Mouse (Mus musculus) Patski (cell line): ENCODE results near the gene Slc35f4. TPM values are rescaled to one million over a fixed set of nuclear protein-coding genes. Genes with fewer than 3 reads are reported as not detected.

Experiments
- ATAC-seq: fragments of 100-300 bp; one replicate; pipeline ENCODE4 v1.8.0; 2021
- CTCF ChIA-PET: fragments of 350-600 bp; sonication (Branson Sonifier 250); formaldehyde crosslinking; loops from one replicate; lab custom pipeline; 2022; ENCODE audit warnings: inconsistent platforms; lab: Charles Lee
- POLR2A ChIA-PET: fragments of 350-600 bp; sonication (Branson Sonifier 250); formaldehyde crosslinking; loops from one replicate; lab custom pipeline; 2022; ENCODE audit warnings: antibody characterized with exemption, inconsistent platforms; lab: Charles Lee
- DNase-seq: peaks from one replicate; pipeline ENCODE4 v3.0.0-alpha.2; 2011; ENCODE audit warnings: low read depth, low spot score
- H3K27me3 ChIP-seq: fragments of 371-371 bp; one replicate; pipeline ENCODE4 v1.5.1; 2021
- CTCF ChIP-seq: fragments of 100-300 bp; IDR thresholded peaks from one replicate; pipeline ENCODE4 v1.5.1; 2021
- in situ Hi-C: fragments of 300-500 bp; cut with MboI; formaldehyde crosslinking; loops from 3 replicates; pipeline ENCODE4 v1.11.1; 2018; ENCODE audit warnings: low pct_unique_long_range_greater_than_20kb, mixed read lengths
- polyA plus RNA-seq: library from polyadenylated mRNA; unstranded; gene quantifications from one replicate; pipeline ENCODE4 v1.2.3, GENCODE M21; 2021

The Slc35f4 gene
- polyA plus RNA-seq, 1 experiment from 2014 or later: not detected

GRCm38 (mm10) chr14:49476602-49477001 is 49.2 kb downstream of the Slc35f4 start:
- POLR2A ChIA-PET: no interaction called here
- DNase-seq: no peak
- ATAC-seq: no peak
- H3K27me3 ChIP-seq: no peaks in the 10 kb centered on the region
- no peak for TF ChIP-seq CTCF
- in situ Hi-C loops: no loop called here
- CTCF ChIA-PET: interaction anchor here (1.1 kb wide), 1 partner anchor 28 kb away, joined by 3 read pairs; no protein-coding TSS in a partner anchor

DNA sequence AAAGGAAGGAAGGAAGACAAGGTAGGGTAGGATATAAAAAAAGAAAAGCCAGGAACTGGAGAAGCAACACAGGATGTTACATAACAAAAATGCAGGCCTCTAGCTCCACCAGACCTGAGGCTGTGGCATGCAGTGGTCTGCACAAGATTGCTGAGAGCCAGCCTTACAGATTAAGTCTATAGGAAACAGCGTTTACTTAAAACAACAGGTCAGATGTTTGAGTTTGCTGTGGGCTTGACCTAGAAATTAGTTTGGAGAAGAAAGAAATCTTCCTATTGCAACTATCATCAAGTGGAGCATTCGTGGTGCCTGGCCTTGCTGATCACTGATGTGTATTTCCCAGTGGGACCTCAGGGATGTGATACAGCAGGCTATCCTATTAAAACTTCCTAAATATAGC is 64.1 kb downstream of the Slc35f4 start:
- ATAC-seq (no peak), DNase-seq (no peak)
- ChIA-PET CTCF (no interaction called here), POLR2A (no interaction called here)
- no peak for TF ChIP-seq CTCF
- in situ Hi-C loops: no loop called here
- H3K27me3 ChIP-seq: peaks cover 8% of the 10 kb centered on the region

GRCm38 (mm10) chr14:49460799-49461198 is 65.0 kb downstream of the Slc35f4 start:
- TF ChIP-seq CTCF: no peak
- CTCF ChIA-PET: no interaction called here

DNA sequence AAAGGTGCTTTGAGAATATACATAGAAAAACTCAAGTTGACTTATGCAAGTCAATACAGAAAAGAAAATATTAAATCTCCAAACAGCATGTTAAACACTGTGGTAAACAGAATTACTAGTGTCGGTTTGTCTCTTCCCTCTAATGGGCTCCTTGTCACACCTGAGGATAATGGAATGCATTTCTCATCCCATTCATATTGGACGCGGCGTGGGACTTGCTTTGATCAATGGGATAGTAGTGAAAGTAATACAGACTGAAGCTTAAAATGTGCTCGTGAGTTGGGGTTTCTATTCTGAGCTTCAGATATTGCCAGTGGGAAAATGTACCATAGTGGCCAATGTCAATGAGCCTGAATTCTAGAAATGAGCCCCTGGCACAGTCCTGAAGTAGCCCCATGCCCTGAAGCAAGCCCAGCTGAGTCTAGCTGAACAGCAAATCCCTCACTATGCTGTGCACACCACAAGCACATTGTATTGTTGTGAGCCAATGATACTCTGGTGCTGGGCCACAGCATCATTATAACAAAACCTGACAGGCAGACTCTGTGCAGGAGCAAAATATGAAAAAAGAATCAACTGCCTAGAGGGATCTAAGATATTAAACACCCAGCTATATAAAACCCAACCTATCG is 71.4 kb downstream of the Slc35f4 start:
- ATAC-seq (no peak), DNase-seq (no peak)
- POLR2A ChIA-PET: no interaction called here
- peaks cover 21% of the 10 kb centered on the region for H3K27me3 ChIP-seq
- no peak for TF ChIP-seq CTCF
- in situ Hi-C loops: no loop called here
- CTCF ChIA-PET: no interaction called here

More at GRCm38 (mm10) chr14:49460799-49461198, 65.0 kb downstream of the Slc35f4 start:
- DNase-seq: no peak
- in situ Hi-C loops: no loop called here
- H3K27me3 ChIP-seq: peaks cover 3% of the 10 kb centered on the region
- no peak for ATAC-seq
- POLR2A ChIA-PET: no interaction called here

GRCm38 (mm10) chr14:49453782-49454181 is 72.1 kb downstream of the Slc35f4 start:
- ChIA-PET CTCF (no interaction called here), POLR2A (no interaction called here)
- in situ Hi-C loops: no loop called here
- ATAC-seq: no peak
- DNase-seq: no peak
- TF ChIP-seq CTCF: no peak
- H3K27me3 ChIP-seq: peaks cover 21% of the 10 kb centered on the region

GRCm38 (mm10) chr14:49447669-49448068 is 78.2 kb downstream of the Slc35f4 start:
- ATAC-seq (no peak), DNase-seq (no peak)
- no peak for TF ChIP-seq CTCF
- peaks cover 24% of the 10 kb centered on the region for H3K27me3 ChIP-seq
- in situ Hi-C loops: no loop called here
- ChIA-PET CTCF (no interaction called here), POLR2A (no interaction called here)

DNA sequence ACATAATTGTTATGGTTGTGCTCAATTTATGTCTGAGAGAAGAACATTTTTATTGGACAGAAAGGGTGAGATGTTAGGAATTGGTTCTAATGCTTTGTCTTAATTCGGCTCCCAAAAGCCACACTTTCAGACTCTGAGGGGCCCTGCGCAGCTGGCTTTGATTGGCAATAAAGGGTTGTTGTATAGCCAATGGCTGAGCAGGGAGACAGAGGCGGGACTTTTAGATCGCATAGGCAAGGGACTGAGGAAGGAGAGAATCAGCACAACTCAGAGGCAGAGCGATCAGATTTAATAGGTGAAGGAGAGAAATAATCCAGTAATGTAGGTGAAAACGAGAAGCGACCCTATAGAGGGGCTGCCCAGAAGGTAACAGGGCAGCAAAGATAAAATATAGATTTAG is 79.4 kb downstream of the Slc35f4 start:
- DNase-seq (no peak), ATAC-seq (no peak)
- H3K27me3 ChIP-seq: peaks cover 24% of the 10 kb centered on the region
- ChIA-PET CTCF (no interaction called here), POLR2A (no interaction called here)
- in situ Hi-C loops: no loop called here
- TF ChIP-seq CTCF: no peak

DNA sequence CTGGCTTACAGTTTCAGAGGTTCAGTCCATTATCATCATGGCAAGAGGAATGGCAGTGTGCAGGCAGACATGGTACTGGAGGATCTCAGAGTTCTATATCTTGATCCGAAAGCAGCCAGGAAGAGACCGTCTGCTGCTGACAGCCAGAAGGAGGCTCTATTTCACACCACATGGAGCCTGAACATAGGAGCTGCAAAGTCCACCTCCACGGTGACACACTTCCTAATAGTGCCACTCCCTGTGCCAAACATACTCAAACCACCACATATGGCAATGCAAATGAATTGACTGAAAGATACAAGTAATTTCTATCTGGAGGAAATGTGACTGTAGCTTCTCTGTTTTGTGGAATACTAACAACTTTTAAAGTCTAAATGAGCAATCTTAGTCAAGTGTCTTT is 89.0 kb downstream of the Slc35f4 start:
- no peak for ATAC-seq
- ChIA-PET CTCF (no interaction called here), POLR2A (no interaction called here)
- peaks cover 17% of the 10 kb centered on the region for H3K27me3 ChIP-seq
- no peak for TF ChIP-seq CTCF
- no peak for DNase-seq
- in situ Hi-C loops: no loop called here

- POLR2A ChIA-PET: no interaction called here
- H3K27me3 ChIP-seq: peaks cover 5% of the 10 kb centered on the region
- no peak for TF ChIP-seq CTCF
- in situ Hi-C loops: no loop called here
- CTCF ChIA-PET: no interaction called here
- no peak for DNase-seq
- ATAC-seq: no peak
Measured at GRCm38 (mm10) chr14:49431821-49432220, 94.0 kb downstream of the Slc35f4 start.

GRCm38 (mm10) chr14:49392482-49392881 is 133.4 kb downstream of the Slc35f4 start:
- ATAC-seq: no peak
- no peak for DNase-seq
- ChIA-PET CTCF (no interaction called here), POLR2A (no interaction called here)
- peak; percentile 17 for TF ChIP-seq CTCF
- no peaks in the 10 kb centered on the region for H3K27me3 ChIP-seq
- in situ Hi-C loops: no loop called here

DNA sequence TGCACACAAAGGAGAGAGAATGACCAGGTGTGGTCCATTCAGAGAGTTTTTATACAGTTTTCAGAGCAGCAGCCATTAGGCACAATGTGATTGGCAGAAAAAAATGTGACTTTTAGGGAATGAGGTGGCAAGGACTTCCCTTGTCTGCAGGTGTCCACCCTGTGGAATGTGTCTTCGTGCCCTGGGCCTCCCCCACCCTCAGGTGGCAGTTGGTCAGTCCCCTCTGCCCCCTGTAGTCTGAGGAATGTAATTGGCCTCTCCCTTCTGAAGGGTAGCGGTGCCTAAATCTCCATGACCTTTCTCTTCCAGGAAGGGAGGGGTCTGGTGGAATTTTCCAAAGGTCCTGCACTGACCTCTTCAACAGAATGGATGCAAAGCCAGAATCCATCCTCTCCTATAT is 163.7 kb downstream of the Slc35f4 start:
- DNase-seq (no peak), ATAC-seq (no peak)
- H3K27me3 ChIP-seq: peaks cover 4% of the 10 kb centered on the region
- in situ Hi-C loops: no loop called here
- TF ChIP-seq CTCF: no peak
- ChIA-PET CTCF (no interaction called here), POLR2A (no interaction called here)

DNA sequence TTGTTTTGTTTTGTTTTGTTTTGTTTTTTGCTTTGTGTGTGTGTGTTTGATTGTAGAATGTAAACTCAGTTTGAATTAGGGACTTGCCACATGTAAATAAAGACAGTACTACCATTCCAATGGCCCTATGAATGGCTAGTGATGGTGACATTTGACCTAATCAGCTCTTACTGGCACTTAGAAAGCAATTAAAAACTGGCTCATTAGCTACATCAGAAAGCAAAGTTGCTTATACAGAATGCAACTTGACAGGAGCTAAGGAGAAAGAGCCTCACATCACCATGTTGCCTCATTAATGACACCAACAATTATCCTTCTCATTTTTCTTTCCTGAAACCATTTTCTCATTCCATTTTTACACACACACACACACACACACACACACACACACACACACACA is 170.3 kb downstream of the Slc35f4 start:
- H3K27me3 ChIP-seq: no peaks in the 10 kb centered on the region
- ChIA-PET CTCF (interaction anchor here (1.6 kb wide), 1 partner anchor 13 kb away, joined by 4 read pairs; no protein-coding TSS in a partner anchor), POLR2A (no interaction called here)
- in situ Hi-C loops: no loop called here
- DNase-seq (no peak), ATAC-seq (no peak)
- TF ChIP-seq CTCF: no peak
